20 mouse cellular contexts compared by ENCODE assay signal in the genomic region with DNA sequence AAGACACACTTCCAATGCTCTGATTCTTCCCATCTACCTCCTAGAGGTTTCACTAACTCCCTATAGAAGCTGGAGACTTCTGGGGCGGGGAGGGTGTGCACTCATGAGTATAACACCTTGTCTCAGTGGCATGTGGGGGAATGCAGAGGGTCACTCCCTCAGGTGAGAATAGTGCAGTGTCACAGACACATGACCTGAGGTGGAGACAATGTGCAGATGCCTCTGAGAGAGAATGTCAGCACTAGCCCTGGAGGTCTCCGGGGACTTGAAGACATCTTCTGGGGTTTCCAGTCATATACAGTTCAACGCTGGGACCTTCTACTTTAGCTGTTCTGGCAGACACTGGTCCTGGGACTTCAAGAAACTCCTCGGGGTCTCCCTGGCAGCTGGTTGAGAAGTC. TPM values are rescaled to one million over a fixed set of nuclear protein-coding genes. Genes with fewer than 3 reads are reported as not detected.
DNase-seq lines count a peak whose midpoint lies in the region; ATAC-seq and TF ChIP-seq lines count a peak whose summit lies in the region.
"Had no signal": no experiment of that assay in that cellular context is flagged by ENCODE, and none has a peak within 500 bp of the region (broad histone marks: within the 10 kb centered on the region; RNA-seq: fewer than 3 reads in every experiment).

No protein-coding gene starts in this region.

- intact Hi-C loops in heart, postnatal 25 days (cut with DNase I) = no loop called here

- H3K79me2 ChIP-seq in CH12.LX (replicated peaks; ENCODE audit: control insufficient read depth, extremely low read depth, insufficient read depth, poor library complexity, severe bottlenecking) = no peaks in the 10 kb centered on the region

- H3K9ac ChIP-seq in neural tube, embryonic 11.5 days (ENCODE audit: low read length) = no peak overlapping the region
- H3K9ac ChIP-seq in neural tube, embryonic 15.5 days (replicated peaks) = no peak overlapping the region
- H3K9ac ChIP-seq in CH12.LX (ENCODE audit: insufficient read depth, low read depth) = no peak overlapping the region
- H3K9ac ChIP-seq in stomach, postnatal 0 days (ENCODE audit: low read length) = no peak overlapping the region

- H3K4me1 ChIP-seq in neural tube, embryonic 11.5 days (ENCODE audit: control insufficient read depth, insufficient read depth, low read length) = peaks cover 7% of the 10 kb centered on the region; the same call in 1 of the 2 replicates
- H3K4me1 ChIP-seq in neural tube, embryonic 15.5 days = peaks cover 14% of the 10 kb centered on the region
- peaks cover 51 to 76% of the 10 kb centered on the region in 2 experiments for H3K4me1 ChIP-seq in CH12.LX (ENCODE audit: control insufficient read depth in 1 of 2, insufficient read depth in 2 of 2)
- H3K4me1 ChIP-seq in stomach, postnatal 0 days (replicated peaks; ENCODE audit: control insufficient read depth, insufficient read depth) = no peaks in the 10 kb centered on the region

- H3K27me3 ChIP-seq in neural tube, embryonic 11.5 days (ENCODE audit: control insufficient read depth, insufficient read depth, low read length) = no peaks in the 10 kb centered on the region
- H3K27me3 ChIP-seq in neural tube, embryonic 15.5 days (replicated peaks) = no peaks in the 10 kb centered on the region
- no peaks in the 10 kb centered on the region for H3K27me3 ChIP-seq in CH12.LX (replicated peaks)
- H3K27me3 ChIP-seq in stomach, postnatal 0 days (ENCODE audit: control insufficient read depth, insufficient read depth, low read length) = no peaks in the 10 kb centered on the region
- H3K27me3 ChIP-seq: Patski had no signal

- in situ Hi-C loops in CH12.LX (cut with MboI; ENCODE audit: low pct_ligation_motif_present, low pct_unique_long_range_greater_than_20kb, low sequenced_read_pairs) = no loop called here

- ATAC-seq in neural tube, embryonic 11.5 days (ENCODE audit: insufficient read depth, low FRiP score, low TSS enrichment) = no peak
- ATAC-seq in neural tube, embryonic 15.5 days (ENCODE audit: low FRiP score) = no peak
- no peak for ATAC-seq in stomach, postnatal 0 days (ENCODE audit: low FRiP score, low TSS enrichment)
- ATAC-seq: activated CD4-positive, CD25-positive, alpha-beta regulatory T cell, adult 4 months; CD4-positive, CD25-positive, alpha-beta regulatory T cell, adult 4 months; Patski had no signal

- no peaks in the 10 kb centered on the region for H3K9me3 ChIP-seq in neural tube, embryonic 11.5 days (ENCODE audit: control insufficient read depth, low read length)
- H3K9me3 ChIP-seq in neural tube, embryonic 15.5 days (replicated peaks) = no peaks in the 10 kb centered on the region
- peaks cover 3% of the 10 kb centered on the region for H3K9me3 ChIP-seq in CH12.LX (replicated peaks; ENCODE audit: low read length)
- no peaks in the 10 kb centered on the region for H3K9me3 ChIP-seq in stomach, postnatal 0 days (ENCODE audit: control insufficient read depth, low read length)
- H3K9me3 ChIP-seq: G1E had no signal

- WGBS in neural tube, embryonic 11.5 days = 87% methylated on average over 4 of the region's 4 CpGs
- WGBS in neural tube, embryonic 15.5 days = 90% methylated on average over 4 of the region's 4 CpGs
- 86% methylated on average over 4 of the region's 4 CpGs for WGBS in stomach, postnatal 0 days

- no peak overlapping the region for H3K4me2 ChIP-seq in neural tube, embryonic 11.5 days (ENCODE audit: low read depth)
- H3K4me2 ChIP-seq in neural tube, embryonic 15.5 days = no peak overlapping the region
- H3K4me2 ChIP-seq in CH12.LX (ENCODE audit: insufficient read depth, low read depth, poor library complexity, severe bottlenecking) = peak overlapping the region; percentile 42
- no peak overlapping the region for H3K4me2 ChIP-seq in stomach, postnatal 0 days (replicated peaks; ENCODE audit: low read depth)

- no peak for TF ChIP-seq RAD21 in CH12.LX (IDR thresholded peaks at IDR 0.05; ENCODE audit: low read depth, low read length)

- H3K4me3 ChIP-seq in neural tube, embryonic 11.5 days (ENCODE audit: low read depth, low read length) = no peak overlapping the region
- H3K4me3 ChIP-seq in neural tube, embryonic 15.5 days (replicated peaks) = no peak overlapping the region
- H3K4me3 ChIP-seq in CH12.LX (replicated peaks in 1 of 3; ENCODE audit: low read depth in 2 of 3, low read length in 2 of 3, poor library complexity in 1 of 3) = no peak overlapping the region
- H3K4me3 ChIP-seq in stomach, postnatal 0 days (ENCODE audit: low read depth, low read length) = no peak overlapping the region

- no peak for TF ChIP-seq CTCF in CH12.LX (conservative IDR thresholded peaks at IDR 0.05 in 1 of 2, IDR thresholded peaks at IDR 0.05 in 1 of 2; ENCODE audit: low read depth in 2 of 2, low read length in 2 of 2)
- no peak for TF ChIP-seq CTCF in stomach, postnatal 0 days (IDR thresholded peaks at IDR 0.05; ENCODE audit: low read depth)

- dilution Hi-C loops in CH12.LX (cut with MboI; ENCODE audit: extremely low pct_ligation_motif_present, extremely low pct_unique_long_range_greater_than_20kb, low sequenced_read_pairs) = no loop called here

- TF ChIP-seq POLR2A in CH12.LX (IDR thresholded peaks at IDR 0.05; ENCODE audit: low read depth, low read length) = no peak

- H3K36me3 ChIP-seq in neural tube, embryonic 11.5 days (ENCODE audit: control insufficient read depth, insufficient read depth, low read length) = no peaks in the 10 kb centered on the region
- H3K36me3 ChIP-seq in neural tube, embryonic 15.5 days = no peaks in the 10 kb centered on the region
- no peaks in the 10 kb centered on the region for H3K36me3 ChIP-seq in CH12.LX (replicated peaks in 1 of 2; ENCODE audit: control insufficient read depth in 1 of 2, insufficient read depth in 1 of 2, low read length in 1 of 2)
- no peaks in the 10 kb centered on the region for H3K36me3 ChIP-seq in stomach, postnatal 0 days (ENCODE audit: control insufficient read depth, insufficient read depth, low read length)
- H3K36me3 ChIP-seq: G1E had no signal

- H3K27ac ChIP-seq in neural tube, embryonic 11.5 days (ENCODE audit: low read depth, low read length) = no peak overlapping the region
- no peak overlapping the region for H3K27ac ChIP-seq in neural tube, embryonic 15.5 days (replicated peaks)
- peak overlapping the region; percentile 92 for H3K27ac ChIP-seq in CH12.LX (ENCODE audit: insufficient read depth, low read depth)
- no peak overlapping the region for H3K27ac ChIP-seq in stomach, postnatal 0 days (replicated peaks)

- no peak for TF ChIP-seq EP300 in CH12.LX (IDR thresholded peaks at IDR 0.05; ENCODE audit: low read length)
- no peak for TF ChIP-seq EP300 in stomach, postnatal 0 days (optimal IDR thresholded peaks at IDR 0.05)

- peak; percentile 72 for DNase-seq in heart, adult 11 months
- DNase-seq in heart, postnatal 25 days (ENCODE audit: low spot score) = no peak
- peak; percentile 6 for DNase-seq in neural tube, embryonic 11.5 days (ENCODE audit: low spot score)
- peak; percentile 86 for DNase-seq in CH12.LX (ENCODE audit: extremely low read depth)
- DNase-seq in stomach, postnatal 0 days (ENCODE audit: low spot score) = no peak
- DNase-seq: adrenal gland, adult 2 months; adrenal gland, adult 8-10 months; adrenal gland, postnatal 10 days; adrenal gland, postnatal 14 days; adrenal gland, postnatal 25 days; adrenal gland, postnatal 36 days; B cell, adult 2 months; cerebellum, adult 11 months; cerebellum, adult 11-12 months; cerebellum, adult 18-20 months had no signal

TF ChIP-seq in CH12.LX, 34 proteins besides CTCF, POLR2A, EP300 and RAD21 (continues in another document):
- TF ChIP-seq MYC (IDR thresholded peaks at IDR 0.05; ENCODE audit: low read depth, low read length) (0 out of 2 replicates have a peak, but pooled peaks have one; percentile 69), BHLHE40 (IDR thresholded peaks at IDR 0.05; ENCODE audit: low read depth, low read length) (peak; percentile 95), MAFK (IDR thresholded peaks at IDR 0.05; ENCODE audit: insufficient replicate concordance, low read length) (peak; percentile 36; the same call in 1 of the 2 replicates), USF2 (conservative IDR thresholded peaks at IDR 0.05; ENCODE audit: low read depth, low read length) (peak; percentile 22; the same call in 1 of the 2 replicates), ZKSCAN1 (IDR thresholded peaks at IDR 0.05; ENCODE audit: borderline replicate concordance, low read depth, low read length) (no peak), MEF2A (IDR thresholded peaks at IDR 0.05; ENCODE audit: borderline replicate concordance, low read depth, low read length) (no peak), ZNF384 (IDR thresholded peaks at IDR 0.05; ENCODE audit: low read depth, low read length) (no peak), USF1 (IDR thresholded peaks at IDR 0.05; ENCODE audit: low read depth, low read length) (peak; percentile 49), NELFE (IDR thresholded peaks at IDR 0.05; ENCODE audit: low read depth, low read length) (no peak), GABPA (IDR thresholded peaks at IDR 0.05; ENCODE audit: insufficient replicate concordance, low read depth, low read length) (no peak), RCOR1 (conservative IDR thresholded peaks at IDR 0.05; ENCODE audit: low read depth, low read length) (no peak), SMC3 (IDR thresholded peaks at IDR 0.05; ENCODE audit: low read depth, low read length) (no peak), CHD1 (IDR thresholded peaks at IDR 0.05; ENCODE audit: low read depth, low read length) (no peak), UBTF (IDR thresholded peaks at IDR 0.05; ENCODE audit: low read depth, low read length) (no peak), MAZ (IDR thresholded peaks at IDR 0.05; ENCODE audit: low read depth, low read length) (no peak), E2F4 (IDR thresholded peaks at IDR 0.05; ENCODE audit: insufficient replicate concordance, low read depth, low read length) (no peak)

RNA-seq across cellular contexts. Expression of a gene that starts 55.3 kb away (rescaled TPM):
- total RNA-seq in heart, postnatal 25 days (2021) = 10 to 100 TPM; 36.4 to 37.2 TPM
- polyA plus RNA-seq in neural tube, embryonic 11.5 days (2014; fragmentation: Nextera tagmentation; extraction: Ambion mirVana) = 44.8 and 48.8 TPM in 2 replicates
- polyA plus RNA-seq in neural tube, embryonic 15.5 days (2015; fragmentation: Nextera tagmentation; extraction: Ambion mirVana) = 88.1 and 91.7 TPM in 2 replicates
- 13.3 and 16.0 TPM in 2 replicates for total RNA-seq in CH12.LX (2012; rRNA removed)
- total RNA-seq in CH12.LX (2014; rRNA removed) = 9.3 and 12.2 TPM in 2 replicates
- 13.5 and 15.6 TPM in 2 replicates for polyA plus RNA-seq in CH12.LX (2012; ENCODE audit: insufficient read length, low read depth)
- polyA plus RNA-seq in stomach, postnatal 0 days (2015; fragmentation: Nextera tagmentation; extraction: Ambion mirVana) = 39.8 and 42.8 TPM in 2 replicates

RNA-seq across cellular contexts. Expression of a gene that starts 58.7 kb away (rescaled TPM):
- total RNA-seq in heart, postnatal 25 days (2021) = 1 to 10 TPM; 6.1 to 7.4 TPM
- polyA plus RNA-seq in neural tube, embryonic 11.5 days (2014; fragmentation: Nextera tagmentation; extraction: Ambion mirVana) = 194 and 219 TPM in 2 replicates
- polyA plus RNA-seq in neural tube, embryonic 15.5 days (2015; fragmentation: Nextera tagmentation; extraction: Ambion mirVana) = 20.5 and 52.5 TPM in 2 replicates
- 130 and 153 TPM in 2 replicates for total RNA-seq in CH12.LX (2012; rRNA removed)
- total RNA-seq in CH12.LX (2014; rRNA removed) = 146 and 148 TPM in 2 replicates
- polyA plus RNA-seq in CH12.LX (2012; ENCODE audit: insufficient read length, low read depth) = 148 and 207 TPM in 2 replicates
- 24.2 and 25.0 TPM in 2 replicates for polyA plus RNA-seq in stomach, postnatal 0 days (2015; fragmentation: Nextera tagmentation; extraction: Ambion mirVana)

Comparison
In these comparisons a context has a peak if more than half of its experiments do, and no peak if none do; other contexts are left out.
1. DNase-seq: peak in heart, adult 11 months (single experiment), neural tube, embryonic 11.5 days (single experiment) and CH12.LX (single experiment); none in heart, postnatal 25 days (single experiment) and stomach, postnatal 0 days (single experiment).